Mouse (Mus musculus) E14TG2a.4 (cell line): ENCODE results near the gene Vinac1.

Experiments
- CTCF ChIP-seq: conservative IDR thresholded peaks from 2 replicates; pipeline ENCODE4 v1.5.1; 2014; ENCODE audit warnings: low read length
- NANOG ChIP-seq: IDR thresholded peaks from 2 replicates; pipeline ENCODE4 v1.6.1; 2014; ENCODE audit warnings: borderline replicate concordance, low read length, mixed read lengths
- POU5F1 ChIP-seq: IDR thresholded peaks from 2 replicates; pipeline ENCODE4 v1.6.1; 2014; ENCODE audit warnings: low read length, borderline replicate concordance

- TF ChIP-seq CTCF (no peak), POU5F1 (no peak), NANOG (no peak)
Measured at GRCm38 (mm10) chr2:129065437-129066282, 17.7 kb upstream of the Vinac1 start, which contains the start of gene Ttl.
